Mouse (Mus musculus): Measurements from ENCODE around the gene Klrd1.
A peak's percentile ranks its signal among the peaks of the same experiment; 100 is the strongest.

DNA sequence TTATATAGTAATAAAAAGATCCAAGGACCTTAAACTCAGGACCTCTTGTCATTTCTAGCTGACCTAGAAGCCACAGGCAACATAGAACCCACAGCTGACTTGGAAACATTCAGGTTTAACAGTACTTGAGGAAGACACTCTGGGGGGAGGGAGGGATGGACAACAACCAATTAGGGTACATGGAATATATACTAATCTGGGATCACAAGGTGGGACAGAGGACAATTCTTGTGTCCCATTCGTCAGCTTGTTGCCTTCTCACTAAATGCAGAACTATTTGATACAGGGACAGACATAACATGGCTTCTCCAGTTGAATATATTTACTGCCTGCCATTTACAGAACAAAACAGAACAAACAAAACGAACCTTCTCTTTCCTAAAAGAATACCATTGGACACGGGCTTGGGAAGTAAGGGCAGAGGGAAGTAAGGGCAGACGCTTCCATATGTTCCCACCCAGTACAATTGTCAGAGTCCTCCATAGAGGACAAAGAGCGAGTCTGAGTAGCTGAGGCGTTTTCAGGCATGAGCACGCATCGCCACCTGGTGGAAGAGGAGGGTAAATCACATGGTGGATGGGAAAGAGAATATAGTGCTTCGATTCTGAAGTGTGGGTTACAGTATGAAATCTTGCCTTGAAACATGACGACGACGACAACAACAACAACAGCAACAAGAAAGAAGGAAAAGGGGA, 32.5 kb upstream of the Klrd1 start:
- TF ChIP-seq CTCF (IDR thresholded peaks at IDR 0.05; ENCODE audit: borderline replicate concordance, insufficient read depth, low read length) (peak; percentile 91; the same call in 1 of the 2 replicates), POLR2A (IDR thresholded peaks at IDR 0.05; ENCODE audit: low read depth, low read length) (no peak)
